Mouse (Mus musculus): Measurements from ENCODE around the gene Nfkbia. TPM values are rescaled to one million over a fixed set of nuclear protein-coding genes. Genes with fewer than 3 reads are reported as not detected.
A peak's percentile ranks its signal among the peaks of the same experiment; 100 is the strongest.

Nfkbia gene
- total RNA-seq, 2 experiments from 2014 or later: 27.8 to 37.5 TPM

- intact Hi-C loops (cut with DNase I): loop anchor here (5.0 kb wide), 2 partner anchors 36 to 96 kb away; no protein-coding TSS in a partner anchor
Observed at GRCm38 (mm10) chr12:55492941-55493340, 494 bp upstream of the Nfkbia start.

GRCm38 (mm10) chr12:55491516-55492183, 797 bp downstream of the Nfkbia start:
- DNase-seq (ENCODE audit: extremely low spot score in 1 of 2, low spot score in 2 of 2): peak; percentile 82 to 96
- intact Hi-C loops (cut with DNase I): loop anchor here (5.0 kb wide), 2 partner anchors 34 to 94 kb away; no protein-coding TSS in a partner anchor

More at GRCm38 (mm10) chr12:55492941-55493340, 494 bp upstream of the Nfkbia start:
- no peak for DNase-seq (ENCODE audit: extremely low spot score in 1 of 2, low spot score in 2 of 2)

- intact Hi-C loops (cut with DNase I): loop anchor here (5.0 kb wide), 2 partner anchors 34 to 94 kb away; no protein-coding TSS in a partner anchor
Observed at GRCm38 (mm10) chr12:55490722-55491449, 1.6 kb downstream of the Nfkbia start.

GRCm38 (mm10) chr12:55489986-55490721, 2.3 kb downstream of the Nfkbia start:
- no peak for DNase-seq (ENCODE audit: extremely low spot score in 1 of 2, low spot score in 2 of 2)
- intact Hi-C loops (cut with DNase I): loop anchor here (5.0 kb wide), 2 partner anchors 33 to 93 kb away; no protein-coding TSS in a partner anchor

More at GRCm38 (mm10) chr12:55490722-55491449, 1.6 kb downstream of the Nfkbia start:
- peak in 1 of 2 experiments; percentile 33 for DNase-seq (ENCODE audit: extremely low spot score in 1 of 2, low spot score in 2 of 2)

GRCm38 (mm10) chr12:55488661-55489447, 3.6 kb downstream of the Nfkbia start:
- intact Hi-C loops (cut with DNase I): no loop called here
- DNase-seq (ENCODE audit: extremely low spot score in 1 of 2, low spot score in 2 of 2): no peak

- intact Hi-C loops (cut with DNase I): no loop called here
Observed at GRCm38 (mm10) chr12:55487843-55488660, 4.4 kb downstream of the Nfkbia start.

GRCm38 (mm10) chr12:55486923-55487674, 5.3 kb downstream of the Nfkbia start:
- DNase-seq (ENCODE audit: extremely low spot score in 1 of 2, low spot score in 2 of 2): no peak
- intact Hi-C loops (cut with DNase I): no loop called here

More at GRCm38 (mm10) chr12:55487843-55488660, 4.4 kb downstream of the Nfkbia start:
- no peak for DNase-seq (ENCODE audit: extremely low spot score in 1 of 2, low spot score in 2 of 2)

GRCm38 (mm10) chr12:55484800-55485199, 7.6 kb downstream of the Nfkbia start:
- intact Hi-C loops (cut with DNase I): no loop called here
- no peak for DNase-seq (ENCODE audit: extremely low spot score in 1 of 2, low spot score in 2 of 2)

GRCm38 (mm10) chr12:55484079-55484774, 8.2 kb downstream of the Nfkbia start:
- DNase-seq (ENCODE audit: extremely low spot score in 1 of 2, low spot score in 2 of 2): no peak
- intact Hi-C loops (cut with DNase I): no loop called here

GRCm38 (mm10) chr12:55483591-55483990, 8.9 kb downstream of the Nfkbia start:
- intact Hi-C loops (cut with DNase I): no loop called here
- DNase-seq (ENCODE audit: extremely low spot score in 1 of 2, low spot score in 2 of 2): no peak

- intact Hi-C loops (cut with DNase I): no loop called here
- no peak for DNase-seq (ENCODE audit: extremely low spot score in 1 of 2, low spot score in 2 of 2)
Observed at GRCm38 (mm10) chr12:55482732-55483131, 9.7 kb downstream of the Nfkbia start.

GRCm38 (mm10) chr12:55481739-55482138, 10.7 kb downstream of the Nfkbia start:
- no peak for DNase-seq (ENCODE audit: extremely low spot score in 1 of 2, low spot score in 2 of 2)
- intact Hi-C loops (cut with DNase I): no loop called here

GRCm38 (mm10) chr12:55480471-55481153, 11.8 kb downstream of the Nfkbia start:
- intact Hi-C loops (cut with DNase I): no loop called here
- no peak for DNase-seq (ENCODE audit: extremely low spot score in 1 of 2, low spot score in 2 of 2)

GRCm38 (mm10) chr12:55478901-55479300, 13.5 kb downstream of the Nfkbia start:
- DNase-seq (ENCODE audit: extremely low spot score in 1 of 2, low spot score in 2 of 2): no peak
- intact Hi-C loops (cut with DNase I): no loop called here

GRCm38 (mm10) chr12:55474209-55474583, 18.3 kb downstream of the Nfkbia start:
- DNase-seq (ENCODE audit: extremely low spot score in 1 of 2, low spot score in 2 of 2): no peak
- intact Hi-C loops (cut with DNase I): no loop called here
